Mouse (Mus musculus) kidney, postnatal 4 days (tissue): ENCODE measurements at regions not wholly inside any gene's neighbourhood (a gene's known extent, or its start where the extent isn't known, plus 50 kb on each side); places are given as distances from the start of the nearest gene placed in this dataset.
A peak's percentile ranks its signal among the peaks of the same experiment; 100 is the strongest.

Experiments used
- DNase-seq, 2 experiments: peaks; one replicate each; pipeline ENCODE4 v3.0.0; 2021; ENCODE audit warnings: mixed read lengths in 2 of 2

- no peak for DNase-seq
These were observed 173.7 kb upstream of the Lmo4 start for GRCm38 (mm10) chr3:144378524-144379225.

GRCm38 (mm10) chr3:144377626-144378523, 172.9 kb upstream of the Lmo4 start:
- DNase-seq = no peak

GRCm38 (mm10) chr3:144376463-144377402, 171.7 kb upstream of the Lmo4 start:
- no peak for DNase-seq

GRCm38 (mm10) chr3:144375725-144376412, 170.8 kb upstream of the Lmo4 start:
- DNase-seq = no peak

GRCm38 (mm10) chr3:144368300-144368699, 163.3 kb upstream of the Lmo4 start:
- DNase-seq = no peak

GRCm38 (mm10) chr3:144367766-144368116, 162.7 kb upstream of the Lmo4 start:
- no peak for DNase-seq

GRCm38 (mm10) chr3:144366976-144367765, 162.2 kb upstream of the Lmo4 start:
- peak; percentile 43 to 57 for DNase-seq

- no peak for DNase-seq
These were observed 160.9 kb upstream of the Lmo4 start for GRCm38 (mm10) chr3:144365894-144366293.

- peak; percentile 67 to 72 for DNase-seq
These were observed 157.5 kb upstream of the Lmo4 start for GRCm38 (mm10) chr3:144362472-144362871.

GRCm38 (mm10) chr3:144361203-144361978, 156.4 kb upstream of the Lmo4 start:
- no peak for DNase-seq

- no peak for DNase-seq
These were observed 151.9 kb upstream of the Lmo4 start for GRCm38 (mm10) chr3:144356948-144357295.

- no peak for DNase-seq
These were observed 151.3 kb upstream of the Lmo4 start for GRCm38 (mm10) chr3:144356103-144356947.

- no peak for DNase-seq
These were observed 147.5 kb upstream of the Lmo4 start for GRCm38 (mm10) chr3:144352559-144352958.

- DNase-seq = no peak
These were observed 143.4 kb upstream of the Lmo4 start for GRCm38 (mm10) chr3:144348431-144348830.

GRCm38 (mm10) chr3:144335237-144335636, 130.2 kb upstream of the Lmo4 start:
- DNase-seq = no peak

- no peak for DNase-seq
These were observed 129.2 kb upstream of the Lmo4 start for GRCm38 (mm10) chr3:144334201-144334600.

GRCm38 (mm10) chr3:144332353-144332752, 127.3 kb upstream of the Lmo4 start:
- no peak for DNase-seq

GRCm38 (mm10) chr3:144329117-144329516, 124.1 kb upstream of the Lmo4 start:
- DNase-seq = no peak

- DNase-seq = no peak
These were observed 122.3 kb upstream of the Lmo4 start for GRCm38 (mm10) chr3:144327235-144327760.

- no peak for DNase-seq
These were observed 120.0 kb upstream of the Lmo4 start for GRCm38 (mm10) chr3:144324974-144325373.
